Mouse (Mus musculus): ENCODE data around the gene Pcyt1a.

- TF ChIP-seq CTCF (IDR thresholded peaks at IDR 0.05; ENCODE audit: control insufficient read depth, insufficient read depth, low read length) (no peak), POLR2A (IDR thresholded peaks at IDR 0.05; ENCODE audit: borderline replicate concordance, control insufficient read depth, low read depth, low read length) (no peak)
These were observed 39.8 kb upstream of the Pcyt1a start for GRCm38 (mm10) chr16:32390882-32391281.

Measured in bone marrow, adult 2 months (tissue).